Mouse (Mus musculus) adrenal gland, postnatal 4 days (tissue): ENCODE results near the gene Ndufb6. TPM values are rescaled to one million over a fixed set of nuclear protein-coding genes. Genes with fewer than 3 reads are reported as not detected.
"Not testable (repeated sequence)": the region's sequence is repeated elsewhere in the genome, so short reads cannot be mapped to it uniquely, and the experiment has no call there.

Experiments
- DNase-seq, 2 experiments: peaks; one replicate each; pipeline ENCODE4 v3.0.0; 2021 to 2022; ENCODE audit warnings: low spot score in 2 of 2, mixed read lengths in 2 of 2
- long read RNA-seq, 2 experiments: library from polyadenylated mRNA; stranded (forward); transcript quantifications; one replicate each; pipeline ENCODE4 v2.0.0; 2021
- total RNA-seq, 2 experiments: library from RNA; stranded (reverse); gene quantifications; 2 replicates each; pipeline ENCODE4 v1.2.3; 2021

The Ndufb6 gene
- 100 to 1,000 TPM; 174 to 206 TPM for total RNA-seq
- long read RNA-seq, experiment 1, transcript Ndufb6-201 (4 exons, 659 nt) = major isoform, 217 of 220 reads
- long read RNA-seq, experiment 1, partial matches to known transcripts = 0 of 220 reads
- long read RNA-seq, experiment 1, other reads (novel, unspliced or antisense) = 2 of 220 reads
- long read RNA-seq, experiment 2, transcript Ndufb6-201 (4 exons, 659 nt) = major isoform, 153 of 170 reads
- long read RNA-seq, experiment 2, partial matches to known transcripts = 16 of 170 reads
- long read RNA-seq, experiment 2, other reads (novel, unspliced or antisense) = 0 of 170 reads

DNA sequence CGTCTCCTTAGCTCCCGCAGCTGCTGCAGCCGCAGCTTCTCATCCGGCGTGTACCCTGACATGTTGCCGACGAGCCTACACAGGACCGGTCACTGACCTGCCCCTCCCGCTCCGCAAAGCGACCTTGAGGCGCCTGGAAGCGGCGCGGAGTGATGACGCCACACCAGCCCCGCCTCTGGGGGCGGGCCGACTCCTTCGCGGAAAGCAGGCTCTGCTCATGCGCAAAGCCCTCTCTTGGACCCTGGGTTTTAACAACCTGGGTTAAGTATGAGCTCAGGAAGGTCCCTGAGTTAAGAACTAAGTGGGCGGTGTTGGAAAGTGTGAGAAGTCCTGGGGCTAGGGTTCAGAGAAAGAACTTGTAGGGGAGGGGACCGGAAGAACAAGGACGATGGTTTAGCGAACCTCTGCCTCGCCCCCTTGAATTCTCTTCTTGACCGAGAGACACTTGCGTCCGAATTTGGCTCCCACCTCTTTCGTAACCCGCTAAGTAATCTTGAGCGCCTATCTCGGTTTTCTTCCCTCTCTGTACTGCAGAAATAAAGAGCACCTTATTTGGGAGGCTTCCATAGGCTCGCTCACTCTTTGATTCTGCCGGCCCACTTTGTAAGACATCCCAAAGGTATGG, at the start of gene Ndufb6:
Ndufb6 (minus strand) TSS at position 146 of the 625 bp plus-strand sequence.
- peak; percentile 95 to 97 for DNase-seq

DNA sequence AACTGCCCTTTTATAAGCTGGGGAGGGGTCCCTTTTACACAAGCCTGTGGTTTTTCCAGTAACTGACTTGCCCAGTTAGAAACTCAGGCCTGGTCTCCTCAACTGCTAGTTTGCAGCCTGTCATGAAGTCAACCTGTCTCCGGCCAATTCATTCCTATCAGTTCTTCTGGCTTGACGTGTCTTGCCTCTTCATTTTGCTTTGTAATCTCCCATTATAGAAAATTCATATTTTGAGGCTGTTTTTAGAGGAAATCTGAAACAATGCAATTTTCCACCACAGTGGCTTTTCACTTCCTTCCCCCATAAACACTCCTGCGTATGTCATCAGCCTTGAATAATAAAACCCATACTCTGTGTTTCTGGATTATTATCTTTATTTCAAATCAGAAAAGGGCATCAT, 47.9 kb upstream of the Ndufb6 start:
- no peak for DNase-seq

DNA sequence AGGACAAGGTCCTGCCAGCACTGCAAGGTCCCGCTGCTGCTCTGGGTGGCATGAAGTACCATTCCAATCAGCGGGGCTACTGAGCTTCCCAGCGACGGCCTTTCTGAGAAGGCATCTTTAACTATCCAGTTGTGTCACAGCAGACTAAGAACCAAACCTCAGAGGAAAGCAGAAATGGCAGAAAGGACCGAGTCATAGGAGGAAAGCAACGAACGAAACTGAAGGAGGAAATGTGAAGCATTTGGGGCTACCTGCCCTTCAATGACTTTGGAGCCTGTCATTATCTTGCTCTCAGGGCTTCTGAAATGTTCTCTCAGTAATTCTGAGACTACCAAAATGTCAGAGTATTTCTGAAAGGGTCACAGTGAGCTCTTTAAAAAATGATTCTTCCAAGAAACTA, 45.4 kb upstream of the Ndufb6 start:
- DNase-seq = no peak

DNA sequence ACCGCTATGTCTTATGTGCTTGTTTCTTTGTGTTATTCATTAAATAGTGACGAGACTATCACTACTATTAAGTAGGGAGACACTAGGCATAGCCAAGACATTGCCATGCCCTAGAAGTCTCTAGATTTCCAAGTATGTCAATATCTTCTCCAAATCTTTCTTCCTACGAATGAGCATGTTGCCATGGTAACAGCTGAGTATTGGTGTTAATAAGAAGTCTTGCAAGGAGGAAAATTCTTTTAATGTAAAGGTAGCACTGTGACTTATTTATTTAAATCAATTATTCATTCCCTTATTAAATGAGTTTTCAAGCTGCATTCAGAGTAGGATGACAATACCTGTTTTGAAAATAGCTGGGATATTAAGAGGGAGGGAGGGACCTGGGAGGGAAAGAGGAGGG, 38.2 kb upstream of the Ndufb6 start:
- no peak for DNase-seq

DNA sequence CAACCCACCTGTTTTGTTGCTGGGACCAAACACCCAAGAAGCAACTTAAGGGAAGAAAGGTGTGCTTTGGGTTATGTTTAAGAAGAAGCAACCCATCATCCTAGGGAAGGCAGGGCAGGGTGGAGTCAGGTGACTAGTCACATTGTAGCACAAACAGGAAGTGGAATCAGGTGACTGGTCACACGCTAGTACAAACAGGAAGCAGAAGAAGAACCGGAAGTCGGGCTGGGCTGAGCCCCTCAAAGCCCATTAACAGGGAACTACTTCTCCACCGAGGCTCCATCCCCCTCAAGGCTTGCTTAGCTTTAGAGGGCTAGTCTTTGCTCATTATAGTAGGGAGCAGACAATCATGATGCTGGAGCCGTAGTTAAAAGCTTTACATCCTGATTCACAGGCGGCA, 33.8 kb upstream of the Ndufb6 start:
- DNase-seq = no peak

DNA sequence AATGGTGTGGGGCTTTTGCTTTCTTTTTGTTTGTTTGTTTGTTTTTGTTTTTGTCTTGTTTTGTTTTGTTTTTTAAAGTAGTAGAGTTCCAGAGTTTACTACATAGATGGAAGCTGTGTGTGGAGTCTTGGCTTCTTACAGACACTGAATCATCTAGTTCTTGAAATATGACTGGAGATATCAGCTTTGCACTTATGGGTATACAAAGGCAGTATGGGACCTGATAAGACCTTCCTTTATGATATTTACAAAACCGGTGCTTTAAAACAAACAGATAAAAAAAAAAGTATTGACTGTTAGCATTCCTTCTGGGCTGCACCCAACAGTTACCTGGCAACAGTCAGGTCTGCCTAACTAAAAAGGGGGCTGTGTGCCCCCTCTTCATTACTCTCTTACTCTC, 33.0 kb upstream of the Ndufb6 start:
- no peak for DNase-seq

DNA sequence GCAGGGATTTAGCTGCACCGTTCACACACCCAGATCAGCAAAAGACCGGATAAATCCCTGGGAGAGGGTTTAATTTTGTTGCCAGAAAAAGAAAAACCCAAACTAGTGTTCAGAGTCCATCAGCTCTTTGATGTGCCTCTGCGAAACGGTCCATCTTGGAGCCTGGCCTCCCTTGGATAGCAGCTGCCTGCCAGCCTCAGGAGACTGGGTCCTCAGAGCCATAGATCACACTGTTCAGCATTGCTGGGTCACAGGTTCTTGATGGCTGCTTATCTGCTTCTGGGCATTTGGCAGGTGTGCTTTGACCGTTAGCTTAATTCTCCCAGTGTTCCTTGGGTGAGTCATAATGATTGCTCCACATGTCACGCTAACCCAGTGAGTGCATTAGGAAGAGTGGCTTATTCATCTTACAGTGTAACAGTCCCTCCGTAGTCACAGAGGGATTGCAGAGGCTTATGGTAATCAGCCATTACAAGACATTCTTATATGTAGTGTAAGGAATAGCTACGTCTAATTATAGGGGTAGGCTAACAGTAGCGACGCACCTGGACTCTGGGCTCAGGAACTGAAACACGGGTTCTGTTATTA, 31.7 kb upstream of the Ndufb6 start:
- no peak for DNase-seq

DNA sequence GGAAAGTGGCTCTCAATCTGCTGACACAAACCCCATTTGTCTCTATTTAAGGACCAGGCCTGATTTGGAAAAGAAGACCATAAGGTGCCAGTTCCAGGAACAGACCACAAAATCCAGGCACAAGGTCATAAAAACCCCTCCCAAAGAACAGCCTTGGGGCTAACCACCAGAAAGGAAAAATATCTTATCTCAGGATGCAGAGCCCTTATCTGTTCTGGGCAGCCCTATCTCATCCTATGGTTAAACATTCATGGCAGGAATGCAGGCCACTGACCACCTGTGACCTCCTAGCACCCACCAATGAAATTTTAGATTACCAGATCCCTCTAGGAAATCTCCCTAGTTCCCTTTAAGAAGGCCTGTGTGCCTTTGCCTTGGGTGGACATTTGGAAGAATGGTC, 30.5 kb upstream of the Ndufb6 start:
- DNase-seq = no peak

DNA sequence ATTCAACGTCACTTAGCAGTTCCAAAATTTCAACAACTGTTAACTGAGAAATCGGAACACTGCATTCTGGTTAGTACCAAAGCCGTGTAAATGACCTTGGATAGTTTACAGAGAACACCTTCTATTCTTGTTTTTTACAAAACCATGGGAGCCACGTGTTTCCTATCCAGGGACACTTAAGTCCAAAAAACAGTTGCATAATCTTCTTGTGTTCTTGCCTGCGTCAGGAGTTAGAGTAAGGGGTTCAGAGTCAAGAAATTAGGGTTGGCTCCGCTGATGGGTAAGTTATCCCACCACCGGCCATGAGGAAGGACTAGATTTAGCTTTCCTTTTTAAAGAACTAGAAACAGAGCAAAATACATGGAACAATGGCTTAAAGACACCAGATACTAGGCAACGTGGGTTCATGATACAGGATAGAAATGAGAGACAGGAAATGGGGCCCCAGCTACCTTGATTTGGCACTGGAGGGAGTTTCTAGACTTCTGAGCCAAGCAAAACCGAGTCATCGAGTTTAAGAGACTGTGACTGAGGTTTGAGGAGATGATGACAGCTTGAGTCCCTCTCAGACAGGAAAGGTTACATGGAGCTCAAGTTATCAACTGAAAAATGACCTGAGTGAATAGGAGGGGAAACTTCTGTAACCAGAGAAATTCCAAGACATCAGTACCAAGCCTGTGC, 23.4 kb upstream of the Ndufb6 start:
- no peak for DNase-seq

DNA sequence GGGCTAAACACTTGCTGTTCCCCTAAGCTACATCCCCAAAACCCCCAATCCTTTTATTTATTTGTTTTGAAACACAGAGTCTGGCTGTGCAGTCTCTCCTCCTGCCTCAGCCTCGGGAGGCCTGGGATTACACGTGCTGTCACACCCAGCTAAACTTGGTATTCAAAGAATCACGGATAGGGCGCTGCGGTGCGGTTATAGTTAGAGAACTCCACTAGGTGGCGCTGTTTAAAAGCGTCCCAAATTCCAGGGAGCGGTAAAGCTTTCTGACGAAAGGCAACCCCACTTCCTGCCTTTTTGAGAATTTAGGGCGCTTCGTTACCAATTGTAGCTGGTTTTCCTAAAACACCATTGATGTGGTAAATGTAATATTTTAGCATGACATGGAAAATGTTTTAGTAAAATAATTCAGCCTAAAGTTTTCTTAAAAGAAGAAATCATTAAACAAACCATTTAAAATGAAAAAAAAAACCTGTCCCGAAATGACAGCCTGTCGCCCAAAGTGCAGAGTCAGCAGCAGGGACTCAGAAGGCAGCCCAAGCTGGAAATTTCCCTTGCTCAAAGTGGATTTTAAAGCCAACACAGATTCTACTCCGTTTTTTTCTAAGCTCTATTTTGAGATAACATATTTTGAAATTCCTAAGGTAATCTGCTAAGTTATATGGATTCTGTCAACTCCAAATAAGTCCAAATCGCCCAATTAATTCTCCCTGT, 22.0 kb upstream of the Ndufb6 start:
- peak; percentile 27 to 40 for DNase-seq

DNA sequence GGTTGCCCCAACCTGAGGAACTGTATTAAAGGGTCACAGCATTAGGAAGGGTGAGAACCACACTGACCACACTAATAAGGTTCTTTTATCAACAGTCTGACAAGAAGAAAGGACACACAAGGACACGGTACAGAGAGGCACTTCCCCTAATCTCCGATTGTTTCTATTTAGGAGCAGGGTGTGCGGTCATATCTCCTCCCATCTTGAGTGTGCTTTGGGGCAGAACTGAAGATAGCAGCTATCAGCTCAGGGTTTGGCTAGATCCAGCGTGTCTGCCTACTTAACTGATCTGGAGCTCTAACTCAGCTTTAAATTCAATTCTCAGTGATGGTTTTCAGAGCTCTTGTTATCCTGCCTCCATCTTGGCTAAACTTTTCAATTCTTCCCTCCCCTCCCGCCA, 19.9 kb upstream of the Ndufb6 start:
- DNase-seq = no peak

DNA sequence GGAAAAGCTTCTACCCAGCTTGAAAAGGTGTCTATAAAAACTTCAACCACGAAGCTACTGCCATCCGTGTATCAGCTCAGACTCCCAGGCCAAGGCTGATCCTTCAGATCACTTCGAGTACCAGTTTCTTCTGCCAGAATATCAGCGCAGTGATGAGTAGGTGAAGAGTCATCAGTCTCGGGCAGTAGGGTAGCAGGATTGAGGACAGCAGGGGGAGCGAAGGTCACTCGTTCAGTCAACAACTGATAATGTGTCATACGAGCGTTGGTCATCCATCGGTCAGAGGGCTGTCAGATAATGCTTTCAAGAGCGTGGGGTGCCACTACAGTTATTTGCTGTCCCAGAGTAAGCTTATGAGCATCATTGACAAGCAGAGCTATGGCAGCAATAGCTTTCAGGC, 12.3 kb upstream of the Ndufb6 start:
- DNase-seq = not testable (repeated sequence)

DNA sequence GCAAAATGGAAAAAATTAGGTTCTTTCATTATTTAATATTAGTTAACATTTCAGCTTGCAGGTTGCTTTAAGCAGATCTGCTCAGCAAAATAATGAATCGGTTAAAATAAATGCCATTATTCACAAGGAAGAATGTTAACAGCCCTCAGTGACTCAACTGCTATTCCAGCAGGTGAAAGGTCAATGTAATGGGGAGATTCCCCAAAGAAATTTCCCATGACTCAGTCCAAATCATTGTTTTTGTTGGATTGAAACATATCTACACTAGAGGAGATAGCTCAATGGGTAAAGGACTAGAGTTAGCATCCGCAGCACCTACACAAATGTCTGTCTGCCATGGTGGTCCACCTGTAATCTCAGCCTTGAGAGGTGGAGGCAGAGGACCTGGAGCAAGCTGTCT, 9.8 kb upstream of the Ndufb6 start:
- DNase-seq = no peak

DNA sequence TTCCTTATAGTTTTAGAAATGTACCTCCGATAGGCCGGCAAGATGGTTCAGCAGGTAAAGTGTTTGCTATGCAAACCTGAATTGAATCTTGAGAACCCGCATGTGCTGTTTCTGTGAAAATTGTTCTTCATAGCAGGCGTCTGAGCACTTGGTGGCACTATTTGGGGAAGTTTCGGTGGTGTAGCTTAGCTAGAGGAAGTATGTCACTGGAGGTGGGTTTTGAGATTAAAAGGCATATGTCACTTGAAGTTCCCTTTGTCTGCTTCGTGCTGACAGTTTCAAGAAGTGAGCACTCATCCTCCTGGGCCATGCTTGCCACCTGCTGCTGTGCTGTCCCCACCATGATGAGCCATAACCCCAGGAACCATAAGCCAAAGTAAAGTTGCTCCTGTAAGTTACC, 8.2 kb upstream of the Ndufb6 start:
- no peak for DNase-seq

DNA sequence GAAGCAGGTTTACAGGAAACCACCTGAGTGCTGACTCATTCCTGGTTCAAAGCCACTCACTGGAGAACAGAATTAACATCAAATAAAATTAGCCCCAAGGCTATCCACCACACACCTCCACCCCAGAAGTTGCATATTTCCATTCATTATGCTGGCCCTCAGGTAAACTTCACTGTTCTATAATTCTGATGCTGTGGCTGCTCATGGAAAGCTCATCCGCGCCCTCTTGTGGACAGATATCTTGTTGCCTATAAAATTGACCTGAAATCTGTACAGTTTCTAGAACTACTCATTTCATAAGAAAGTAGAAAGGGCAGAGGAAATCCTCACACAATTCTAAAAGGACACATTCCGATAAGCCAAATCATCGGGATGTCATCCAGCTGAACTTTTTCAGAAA, 6.4 kb upstream of the Ndufb6 start:
- peak in 1 of 2 experiments; percentile 35 for DNase-seq

DNA sequence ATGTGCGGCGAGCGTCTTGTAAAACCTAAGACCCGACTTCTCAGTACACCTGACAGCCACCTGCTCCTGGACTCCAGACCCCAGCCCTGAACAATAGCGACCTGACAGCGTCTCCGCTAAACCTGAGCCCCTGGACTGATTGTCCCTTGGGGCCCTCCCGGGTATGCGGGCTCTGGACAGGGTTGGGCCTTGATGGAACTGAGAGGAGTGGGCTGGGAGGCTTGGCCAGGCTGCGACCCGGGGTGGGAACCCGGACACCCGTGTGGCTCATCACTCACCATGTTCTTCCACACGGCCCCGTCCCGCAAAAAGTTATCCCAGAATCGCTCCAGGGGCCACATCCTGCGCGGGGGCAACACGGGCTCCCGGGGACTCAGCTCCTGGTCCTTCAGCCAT, 343 bp downstream of the Ndufb6 start:
- DNase-seq = no peak

DNA sequence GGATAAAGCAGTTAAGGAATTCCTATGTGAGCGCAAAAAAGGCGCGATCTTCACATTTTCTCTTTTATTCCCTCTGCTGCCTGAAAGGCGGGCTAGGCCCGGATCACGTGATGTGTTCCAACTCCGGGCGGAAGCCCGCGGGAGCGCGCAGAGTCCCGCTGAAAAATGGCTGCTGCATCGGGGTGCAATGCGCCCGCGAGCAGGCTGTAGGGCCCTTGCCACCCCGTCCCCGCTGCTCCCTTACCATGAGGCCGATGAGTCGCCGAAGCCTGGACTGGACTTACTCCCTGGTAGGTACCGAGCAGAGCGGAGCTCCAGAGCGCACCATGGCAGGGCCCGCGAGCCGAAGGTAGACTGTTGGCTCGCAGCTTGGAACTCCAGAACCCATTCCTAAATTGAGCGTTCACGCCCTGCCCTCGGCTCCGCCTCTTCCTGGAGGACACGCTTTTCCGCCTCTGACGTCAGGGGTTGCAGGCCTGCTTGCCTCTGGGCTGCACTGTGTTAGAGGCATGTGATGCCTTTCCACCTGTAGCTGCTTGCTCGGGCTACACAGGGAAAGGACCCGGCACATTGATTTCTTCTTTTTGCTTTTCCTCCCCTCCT, 9.7 kb downstream of the Ndufb6 start, which contains the start of the genes Smim27 and Topors:
Smim27 (plus strand) TSS at position 150 of the 603 bp plus-strand sequence.
Topors (minus strand) TSS at position 421 of the 603 bp plus-strand sequence.
- peak; percentile 71 to 93 for DNase-seq

DNA sequence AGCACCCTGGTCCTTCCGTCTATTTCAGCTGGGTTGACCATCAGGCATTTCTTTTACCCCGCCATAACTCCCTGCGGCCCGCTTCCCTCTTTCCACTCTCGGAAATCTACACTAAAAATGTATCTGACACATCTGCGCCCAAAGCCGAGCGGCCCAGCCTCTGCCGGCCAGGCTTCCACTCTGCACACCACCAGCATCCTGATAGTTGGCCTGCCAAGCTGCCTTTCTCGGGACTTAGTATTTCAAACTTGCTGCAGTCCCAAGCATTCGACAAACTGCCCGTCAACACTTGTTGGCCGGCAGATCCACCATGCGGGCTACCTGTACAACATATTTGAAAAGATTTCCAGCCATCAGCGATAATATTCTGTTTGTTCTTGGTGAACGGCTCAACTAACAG, 10.4 kb downstream of the Ndufb6 start:
- no peak for DNase-seq

DNA sequence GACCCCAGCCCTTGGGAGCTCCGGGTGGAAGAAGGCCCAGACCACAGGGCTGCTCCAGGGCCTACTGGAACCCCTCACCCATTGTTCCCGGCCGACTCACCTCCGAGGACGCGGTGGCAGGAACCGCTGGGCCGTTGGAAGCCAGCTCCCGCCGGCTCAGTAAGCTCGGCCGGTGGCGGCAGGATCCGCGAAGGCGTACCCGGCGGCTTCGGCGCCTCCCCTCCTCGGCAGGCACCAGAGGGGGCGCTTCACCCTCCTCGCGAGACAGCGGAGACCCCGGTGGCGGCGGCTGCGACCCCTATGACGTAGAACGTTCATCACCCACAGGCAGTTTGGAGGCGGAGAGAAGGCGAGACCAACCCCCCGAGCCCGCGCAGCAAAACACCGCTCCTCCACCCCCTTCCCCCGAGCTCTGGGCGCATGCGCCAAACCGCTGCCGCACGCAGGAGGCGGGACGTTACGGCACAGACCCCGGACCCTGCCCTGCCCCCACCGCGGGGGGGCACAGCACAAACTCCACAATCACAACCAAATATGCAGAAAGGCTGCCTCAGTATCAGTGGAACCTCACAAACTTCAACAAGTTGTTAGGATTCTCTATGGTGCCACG, 10.9 kb downstream of the Ndufb6 start:
- peak; percentile 87 to 92 for DNase-seq

DNA sequence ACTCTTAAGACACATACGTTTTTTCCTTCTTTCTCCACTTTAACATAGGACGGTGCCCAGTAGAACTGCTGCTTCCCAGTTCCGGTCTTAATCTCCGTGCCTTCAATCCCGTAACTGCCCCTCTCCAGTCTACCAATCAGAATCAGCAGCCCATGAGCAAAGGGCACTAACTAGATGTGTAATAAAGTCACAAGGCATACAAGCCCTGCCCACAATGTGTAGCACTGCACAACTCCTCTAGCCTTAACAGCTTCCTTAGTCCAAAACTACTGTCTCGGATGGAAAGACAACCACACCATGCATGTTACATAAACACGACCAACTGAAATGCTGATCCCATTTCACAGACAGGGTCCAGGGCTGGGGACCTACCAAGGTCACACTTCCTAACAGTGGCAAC, 11.5 kb downstream of the Ndufb6 start:
- DNase-seq = no peak
